Mouse (Mus musculus) cortical plate, adult 2 months (tissue): ENCODE measurements around the gene Mdga2.

Source experiments
- CTCF ChIP-seq: fragments of 200-500 bp; IDR thresholded peaks from 2 replicates; pipeline ENCODE4 v1.5.1; 2011; ENCODE audit warnings: mild to moderate bottlenecking, control low read depth, low read length; ENCODE audit not compliant: insufficient read depth; ENCODE audit errors: extremely low read depth
- POLR2A ChIP-seq: fragments of 200-500 bp; IDR thresholded peaks from 2 replicates; pipeline ENCODE4 v1.6.1; 2011; ENCODE audit warnings: mild to moderate bottlenecking, low read length, control low read depth; ENCODE audit not compliant: insufficient read depth; ENCODE audit errors: extremely low read depth

GRCm38 (mm10) chr12:66840336-66840735 is 382.0 kb downstream of the Mdga2 start:
- TF ChIP-seq CTCF (no peak), POLR2A (no peak)
